Comparison of ENCODE assay signal across 8 mouse cellular contexts in the genomic region with DNA sequence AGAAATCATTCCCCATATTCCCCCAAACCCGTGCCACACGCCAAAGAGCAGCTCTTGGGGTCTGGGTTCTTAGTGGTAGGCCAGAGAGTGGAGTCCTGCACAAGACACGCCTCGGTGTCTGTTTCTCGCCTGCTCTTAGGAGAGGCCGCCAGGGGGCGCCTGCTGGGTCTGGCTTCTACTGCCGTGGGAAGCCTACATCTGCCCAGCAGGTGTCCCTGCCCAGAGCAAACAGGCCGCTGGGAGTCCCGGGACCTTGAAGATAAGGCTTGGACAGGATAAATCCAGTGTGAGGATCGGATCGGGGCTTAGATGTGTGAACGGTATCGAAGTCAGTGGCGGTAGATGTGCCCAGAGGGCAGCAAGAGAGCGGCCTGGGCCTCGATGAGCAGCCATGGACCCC. TPM values are rescaled to one million over a fixed set of nuclear protein-coding genes. Genes with fewer than 3 reads are reported as not detected.
A peak's percentile ranks its signal among the peaks of the same experiment; 100 is the strongest.
DNase-seq lines count a peak whose midpoint lies in the region; ATAC-seq and TF ChIP-seq lines count a peak whose summit lies in the region.

Rbpjl (plus strand) TSS at position 236 of the 400 bp plus-strand sequence.

- H3K27ac ChIP-seq in bone marrow macrophage, adult 2 months (ENCODE audit: insufficient read depth, low read depth, low read length) = no peak within 1 kb of the TSS
- no peak within 1 kb of the TSS; the same call in 1 of the 2 replicates for H3K27ac ChIP-seq in embryonic facial prominence, embryonic 15.5 days (replicated peaks)
- no peak within 1 kb of the TSS for H3K27ac ChIP-seq in heart, embryonic 16.5 days (ENCODE audit: low read length)
- H3K27ac ChIP-seq in liver, embryonic 16.5 days (ENCODE audit: low read length) = no peak within 1 kb of the TSS

- H3K4me2 ChIP-seq in embryonic facial prominence, embryonic 15.5 days (replicated peaks) = peak within 1 kb of the TSS; percentile 65
- peak within 1 kb of the TSS; percentile 68; the same call in 1 of the 2 replicates for H3K4me2 ChIP-seq in heart, embryonic 16.5 days (ENCODE audit: low read depth, low read length)
- H3K4me2 ChIP-seq in liver, embryonic 16.5 days (ENCODE audit: low read depth, low read length) = no peak within 1 kb of the TSS

- ATAC-seq in embryonic facial prominence, embryonic 15.5 days (ENCODE audit: insufficient number of reproducible peaks, low FRiP score, low TSS enrichment, low read depth) = 0 out of 2 replicates have a peak, but pooled peaks have one; percentile 4
- no peak for ATAC-seq in heart, embryonic 16.5 days (replicated peaks; ENCODE audit: extremely low read depth, insufficient read depth, low FRiP score)
- peak; percentile 16; the same call in 1 of the 2 replicates for ATAC-seq in liver, embryonic 16.5 days (ENCODE audit: low read depth)

- H3K9ac ChIP-seq in embryonic facial prominence, embryonic 15.5 days = no peak within 1 kb of the TSS
- H3K9ac ChIP-seq in heart, embryonic 16.5 days (ENCODE audit: low read length) = no peak within 1 kb of the TSS
- H3K9ac ChIP-seq in liver, embryonic 16.5 days (ENCODE audit: low read depth, low read length) = no peak within 1 kb of the TSS

- peaks cover 90% of the 10 kb centered on the region for H3K27me3 ChIP-seq in embryonic facial prominence, embryonic 15.5 days
- peaks cover 87% of the 10 kb centered on the region for H3K27me3 ChIP-seq in heart, embryonic 16.5 days (ENCODE audit: control insufficient read depth, insufficient read depth, low read length)
- H3K27me3 ChIP-seq in liver, embryonic 16.5 days (ENCODE audit: control insufficient read depth, insufficient read depth, low read depth, low read length) = peaks cover 84% of the 10 kb centered on the region

- no peaks in the 10 kb centered on the region; the same call in 1 of the 2 replicates for H3K9me3 ChIP-seq in embryonic facial prominence, embryonic 15.5 days (replicated peaks)
- no peaks in the 10 kb centered on the region for H3K9me3 ChIP-seq in heart, embryonic 16.5 days (replicated peaks; ENCODE audit: control insufficient read depth, low read length)
- no peaks in the 10 kb centered on the region for H3K9me3 ChIP-seq in liver, embryonic 16.5 days (replicated peaks; ENCODE audit: control insufficient read depth, low read length)

- DNase-seq in CD8-positive naive resting alpha-beta T cell, adult 2 months (ENCODE audit: low read depth in 2 of 2, low spot score in 2 of 2) = peak; percentile 41 to 48
- peak; percentile 86 to 89 for DNase-seq in kidney, postnatal 25 days
- DNase-seq in ovary, adult 18-20 months (ENCODE audit: low spot score) = peak; percentile 48
- DNase-seq in thymus, postnatal 0 days (ENCODE audit: low spot score) = peak; percentile 69

- peak; percentile 91 for TF ChIP-seq CTCF in bone marrow macrophage, adult 2 months (IDR thresholded peaks at IDR 0.05; ENCODE audit: low read depth, low read length)

- no peaks in the 10 kb centered on the region for H3K4me1 ChIP-seq in bone marrow macrophage, adult 2 months (ENCODE audit: control insufficient read depth, insufficient read depth, low read length)
- peaks cover 39% of the 10 kb centered on the region for H3K4me1 ChIP-seq in embryonic facial prominence, embryonic 15.5 days
- peaks cover 14% of the 10 kb centered on the region for H3K4me1 ChIP-seq in heart, embryonic 16.5 days (ENCODE audit: control insufficient read depth, insufficient read depth, low read length)
- no peaks in the 10 kb centered on the region for H3K4me1 ChIP-seq in liver, embryonic 16.5 days (ENCODE audit: control insufficient read depth, low read depth, low read length)

- TF ChIP-seq POLR2A in bone marrow macrophage, adult 2 months (IDR thresholded peaks at IDR 0.05; ENCODE audit: borderline replicate concordance, low read depth, low read length) = no peak

- no peak within 1 kb of the TSS for H3K4me3 ChIP-seq in bone marrow macrophage, adult 2 months (ENCODE audit: insufficient read depth, low read length)
- H3K4me3 ChIP-seq in embryonic facial prominence, embryonic 15.5 days (replicated peaks) = peak within 1 kb of the TSS; percentile 42
- H3K4me3 ChIP-seq in heart, embryonic 16.5 days (ENCODE audit: low read length) = no peak within 1 kb of the TSS; the same call in 1 of the 2 replicates
- H3K4me3 ChIP-seq in liver, embryonic 16.5 days (ENCODE audit: low read depth, low read length) = no peak within 1 kb of the TSS

- no peaks in the 10 kb centered on the region for H3K36me3 ChIP-seq in embryonic facial prominence, embryonic 15.5 days
- no peaks in the 10 kb centered on the region for H3K36me3 ChIP-seq in heart, embryonic 16.5 days (ENCODE audit: control insufficient read depth, insufficient read depth)
- no peaks in the 10 kb centered on the region for H3K36me3 ChIP-seq in liver, embryonic 16.5 days (ENCODE audit: control insufficient read depth, insufficient read depth)

- 4% methylated on average over 17 of the region's 17 CpGs for WGBS in embryonic facial prominence, embryonic 15.5 days
- WGBS in heart, embryonic 16.5 days = 4% methylated on average over 17 of the region's 17 CpGs
- 6% methylated on average over 17 of the region's 17 CpGs for WGBS in liver, embryonic 16.5 days (ENCODE audit: insufficient replicate concordance)

RNA-seq across cellular contexts. Expression of gene Rbpjl, which starts in this region (rescaled TPM):
- not detected in 2 replicates for polyA plus RNA-seq in bone marrow macrophage, adult 2 months (2012; ENCODE audit: insufficient read depth, insufficient read length, missing spikeins)
- polyA plus RNA-seq in embryonic facial prominence, embryonic 15.5 days (2015; fragmentation: Nextera tagmentation; extraction: Ambion mirVana) = 0.50 and 0.98 TPM in 2 replicates
- 0.49 and 1.7 TPM in 2 replicates for polyA plus RNA-seq in heart, embryonic 16.5 days (2015; fragmentation: Nextera tagmentation; extraction: Ambion mirVana)
- polyA plus RNA-seq in liver, embryonic 16.5 days (2015; fragmentation: Nextera tagmentation; extraction: Ambion mirVana) = 0.14 and 0.89 TPM in 2 replicates
- not detected in 2 replicates for polyA plus RNA-seq in thymus, postnatal 0 days (2015; fragmentation: Nextera tagmentation; extraction: Ambion mirVana)

Comparison
In these comparisons a context has a peak if more than half of its experiments do, and no peak if none do; other contexts are left out.
1. Peak in ATAC-seq, H3K4me3 ChIP-seq and H3K4me2 ChIP-seq in embryonic facial prominence, embryonic 15.5 days; RNA of the gene not detected or under 1 TPM.
2. Peak in ATAC-seq in liver, embryonic 16.5 days; RNA of the gene not detected or under 1 TPM.
3. Peak in DNase-seq in thymus, postnatal 0 days; RNA of the gene not detected or under 1 TPM.